Mouse (Mus musculus) intestine, embryonic 14.5 days (tissue): ENCODE data around the gene Sox15. TPM values are rescaled to one million over a fixed set of nuclear protein-coding genes. Genes with fewer than 3 reads are reported as not detected.
A peak's percentile ranks its signal among the peaks of the same experiment; 100 is the strongest.

ENCODE experiments used
- ATAC-seq: fragments of 200-750 bp; cut with Nextera tagmentation; replicated peaks from 2 replicates; pipeline ENCODE4 v1.8.0; 2017; ENCODE audit warnings: low read depth, moderate number of reproducible peaks, moderate TSS enrichment, moderate library complexity; ENCODE audit not compliant: low FRiP score, low TSS enrichment
- DNase-seq: peaks from one replicate; pipeline ENCODE4 v3.0.0-alpha.2; 2018; ENCODE audit warnings: low spot score
- H3K27ac ChIP-seq: fragments of 300-500 bp; sonication (generic); 2 replicates; pipeline ENCODE4 v1.5.1; 2014; ENCODE audit warnings: low read depth, mild to moderate bottlenecking, control low read depth
- H3K27me3 ChIP-seq: fragments of 300-500 bp; sonication (generic); replicated peaks from 2 replicates; pipeline ENCODE4 v1.6.1; 2014; ENCODE audit warnings: low read length, control low read depth; ENCODE audit not compliant: control insufficient read depth, insufficient read depth
- H3K36me3 ChIP-seq: fragments of 300-500 bp; sonication (generic); 2 replicates; pipeline ENCODE4 v1.6.1; 2014; ENCODE audit warnings: low read length, control low read depth; ENCODE audit not compliant: control insufficient read depth, insufficient read depth
- H3K4me1 ChIP-seq: fragments of 300-500 bp; sonication (generic); replicated peaks from 2 replicates; pipeline ENCODE4 v1.6.1; 2014; ENCODE audit warnings: low read length, control low read depth, mixed read lengths; ENCODE audit not compliant: control insufficient read depth, insufficient read depth
- H3K4me2 ChIP-seq: fragments of 300-500 bp; sonication (generic); 2 replicates; pipeline ENCODE4 v1.6.1; 2014; ENCODE audit warnings: low read length
- H3K4me3 ChIP-seq: fragments of 300-500 bp; sonication (generic); 2 replicates; pipeline ENCODE4 v1.5.1; 2014; ENCODE audit warnings: low read depth, low read length, control low read depth, mixed read lengths
- H3K9ac ChIP-seq: fragments of 300-500 bp; sonication (generic); 2 replicates; pipeline ENCODE4 v1.6.1; 2014; ENCODE audit warnings: mild to moderate bottlenecking, low read length
- H3K9me3 ChIP-seq: fragments of 300-500 bp; sonication (generic); 2 replicates; pipeline ENCODE4 v1.6.1; 2016; ENCODE audit warnings: low read length, control low read depth; ENCODE audit not compliant: control insufficient read depth
- WGBS: fragments of 180-500 bp; shearing (Covaris S2); extraction: QIAGEN DNeasy Blood & Tissue Kit; methylation state at CpG from one replicate; pipeline ENCODE4 v1.1.7; 2014; 5-methylcytosine and 5-hydroxymethylcytosine counted together
- polyA plus RNA-seq: library from polyadenylated mRNA; unstranded; fragments of >200 nt; fragmentation: Nextera tagmentation; extraction: Ambion mirVana; gene quantifications from 2 replicates; pipeline ENCODE4 v1.2.1, GENCODE M21; 2014

Gene Sox15
- polyA plus RNA-seq, 1 experiment from 2014 or later, result 0.35 TPM

DNA sequence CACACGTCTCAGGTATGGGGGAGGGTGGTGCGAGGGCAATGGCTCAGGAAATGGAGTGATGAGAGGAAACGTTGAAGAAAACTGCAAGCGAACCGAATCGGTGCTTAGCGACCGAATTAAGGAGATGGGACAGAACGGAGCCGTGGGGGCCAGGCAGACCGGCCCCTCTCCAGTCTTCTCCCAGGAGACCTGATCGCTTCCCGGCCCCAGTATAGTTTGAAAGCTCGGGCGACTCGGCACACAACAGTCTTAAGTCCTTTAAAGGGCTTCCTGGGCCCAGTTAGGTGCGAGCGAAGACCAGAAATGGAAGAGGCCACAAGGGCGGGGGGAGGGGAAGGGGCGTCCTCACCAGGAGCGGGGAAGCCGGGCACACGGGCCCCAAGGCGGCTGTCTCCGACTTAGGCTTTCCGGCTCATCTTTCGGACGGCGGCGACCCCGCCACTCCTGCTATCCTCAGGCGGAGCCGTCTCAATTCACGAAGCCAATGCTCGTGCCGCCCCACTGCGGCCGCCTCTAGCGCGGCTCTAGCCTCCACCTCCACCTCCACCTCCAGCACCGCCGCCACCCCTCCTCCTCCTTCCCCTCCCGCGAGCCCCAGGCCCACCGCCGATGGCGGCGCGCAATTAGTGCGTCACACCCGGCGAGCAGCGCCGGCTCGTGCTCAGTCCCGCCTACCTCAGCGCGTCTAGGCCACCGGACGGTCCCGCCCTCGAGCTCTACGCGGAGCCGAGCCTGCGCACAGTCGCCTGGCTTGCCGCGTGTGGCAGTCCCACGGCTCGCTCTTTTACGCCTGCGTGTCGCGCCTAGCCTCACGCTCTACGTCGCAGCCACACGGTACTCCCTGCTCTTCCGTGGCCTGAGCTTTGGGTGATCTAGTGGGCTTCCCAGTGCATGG lies 26.4 kb downstream of the Sox15 start, which contains the start of gene Senp3:
Gene Senp3, minus strand, starts transcription at position 771 of the 895 bp plus-strand sequence.
- Histone ChIP-seq H3K9ac (peak within 1 kb of the TSS; percentile 78), H3K4me2 (peak within 1 kb of the TSS; percentile 92), H3K9me3 (no peaks in the 10 kb centered on the region), H3K27ac (peak within 1 kb of the TSS; percentile 92), H3K27me3 (no peaks in the 10 kb centered on the region), H3K4me3 (peak within 1 kb of the TSS; percentile 86), H3K4me1 (peaks cover 29% of the 10 kb centered on the region), H3K36me3 (peaks cover 32% of the 10 kb centered on the region)
- under 1% methylated on average over 78 of the region's 80 CpGs for WGBS
- ATAC-seq (peak; percentile 94), DNase-seq (peak; percentile 98)

DNA sequence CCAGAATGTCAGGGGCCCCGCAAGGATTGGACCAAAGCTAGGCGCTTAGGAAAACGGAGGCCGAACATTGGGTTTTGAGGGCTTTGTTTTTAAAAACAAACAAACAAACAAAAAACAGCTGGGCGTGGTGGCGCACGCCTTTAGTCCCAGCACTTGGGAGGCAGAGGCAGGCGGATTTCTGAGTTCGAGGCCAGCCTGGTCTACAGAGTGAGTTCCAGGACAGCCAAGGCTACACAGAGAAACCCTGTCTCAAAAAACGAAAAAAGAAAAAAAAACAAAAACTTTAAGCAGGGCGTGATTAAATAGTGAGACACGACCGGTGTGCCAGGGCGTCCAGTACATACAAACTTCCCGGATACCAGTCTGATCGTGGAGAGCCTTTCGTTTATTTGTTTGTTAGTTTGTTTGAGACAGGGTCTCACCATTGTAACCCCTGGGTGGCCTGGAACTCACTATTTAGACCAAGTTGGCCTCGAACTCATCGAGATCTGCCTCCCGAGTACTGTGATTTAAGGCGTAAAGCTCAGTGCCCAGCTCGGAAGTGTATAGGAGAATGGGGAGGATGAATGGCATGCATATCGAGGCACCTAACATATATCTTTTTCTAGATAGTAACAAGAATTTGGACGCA lies 27.2 kb downstream of the Sox15 start:
- ATAC-seq, result peak; percentile 10; the same call in 1 of the 2 replicates
- H3K4me1 ChIP-seq, result peaks cover 30% of the 10 kb centered on the region
- 25% methylated on average over 24 of the region's 24 CpGs for WGBS

DNA sequence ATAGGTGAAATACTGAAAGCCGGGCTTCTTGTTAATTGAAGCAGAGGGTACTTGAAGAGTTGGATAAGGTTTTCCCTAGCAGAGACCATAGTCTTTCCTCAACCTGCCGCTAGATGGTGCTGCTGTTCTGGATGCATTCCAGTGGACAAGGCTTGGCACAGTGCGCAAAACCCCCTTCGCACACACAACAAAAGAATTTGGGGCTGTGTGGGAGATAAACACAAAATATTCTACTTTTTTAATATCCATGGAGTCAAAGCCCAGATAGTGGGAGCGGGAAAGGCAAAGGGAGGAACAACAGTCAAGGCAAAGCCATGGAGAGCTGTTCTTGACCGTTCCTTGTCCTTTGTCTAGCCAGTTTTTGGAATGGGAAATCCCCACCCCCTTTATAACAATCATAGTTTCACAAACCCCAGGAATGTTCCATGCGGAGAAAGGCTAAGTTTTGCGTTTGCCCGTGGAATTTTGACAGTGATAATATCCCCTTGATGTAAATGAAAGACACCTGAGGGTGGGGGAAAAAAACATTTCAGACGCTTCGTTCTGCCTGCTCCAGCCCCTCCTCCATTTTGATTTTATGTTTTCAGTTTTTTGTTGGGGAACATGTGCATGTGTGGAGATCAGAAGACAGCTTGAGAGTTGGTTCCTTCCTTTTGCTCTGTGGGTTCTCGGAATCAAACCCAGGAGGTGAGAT lies 27.9 kb downstream of the Sox15 start:
- Histone ChIP-seq H3K27ac (peak overlapping the region; percentile 92), H3K36me3 (peaks cover 19% of the 10 kb centered on the region), H3K4me3 (peak overlapping the region; percentile 15), H3K4me2 (peak overlapping the region; percentile 92), H3K9me3 (no peaks in the 10 kb centered on the region), H3K9ac (peak overlapping the region; percentile 44), H3K4me1 (peaks cover 30% of the 10 kb centered on the region), H3K27me3 (no peaks in the 10 kb centered on the region)
- ATAC-seq (0 out of 2 replicates have a peak, but pooled peaks have one; percentile 28), DNase-seq (peak; percentile 96)
- 17% methylated on average over 12 of the region's 12 CpGs for WGBS

More for the DNA sequence above, 27.2 kb downstream of the Sox15 start:
- H3K27me3 ChIP-seq, result no peaks in the 10 kb centered on the region
- peak overlapping the region; percentile 78 for H3K9ac ChIP-seq
- peak overlapping the region; percentile 92 for H3K4me2 ChIP-seq
- no peaks in the 10 kb centered on the region for H3K9me3 ChIP-seq
- peaks cover 24% of the 10 kb centered on the region for H3K36me3 ChIP-seq
- no peak for DNase-seq
- peak overlapping the region; percentile 92 for H3K27ac ChIP-seq
- H3K4me3 ChIP-seq, result peak overlapping the region; percentile 86

DNA sequence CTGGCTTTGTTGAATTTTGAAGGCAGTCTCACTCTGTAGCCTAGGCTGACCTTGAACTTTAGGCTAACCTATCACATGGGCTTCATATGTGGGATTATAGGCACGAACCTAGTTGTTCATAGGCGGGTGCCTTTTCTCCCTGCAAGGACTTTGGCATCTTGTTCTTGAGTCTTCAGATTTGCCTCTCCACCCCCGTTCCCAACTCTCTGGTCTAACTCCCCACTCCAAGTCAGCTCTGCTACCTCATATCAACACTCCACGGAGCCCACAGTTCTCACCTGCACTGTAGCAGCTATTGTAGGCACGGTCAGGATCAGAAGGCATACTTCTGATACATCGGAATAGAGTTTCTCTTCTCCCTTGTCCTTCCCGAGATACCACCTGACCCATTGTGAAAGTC lies 28.5 kb downstream of the Sox15 start:
- Histone ChIP-seq H3K9ac (no peak overlapping the region; the same call in 1 of the 2 replicates), H3K4me3 (no peak overlapping the region), H3K9me3 (no peaks in the 10 kb centered on the region), H3K4me1 (peaks cover 30% of the 10 kb centered on the region), H3K36me3 (peaks cover 13% of the 10 kb centered on the region), H3K4me2 (peak overlapping the region; percentile 92; the same call in 1 of the 2 replicates), H3K27me3 (no peaks in the 10 kb centered on the region), H3K27ac (0 out of 2 replicates have a peak overlapping the region, but pooled peaks have one; percentile 92)
- no peak for ATAC-seq
- no peak for DNase-seq
- 82% methylated on average over 7 of the region's 7 CpGs for WGBS

DNA sequence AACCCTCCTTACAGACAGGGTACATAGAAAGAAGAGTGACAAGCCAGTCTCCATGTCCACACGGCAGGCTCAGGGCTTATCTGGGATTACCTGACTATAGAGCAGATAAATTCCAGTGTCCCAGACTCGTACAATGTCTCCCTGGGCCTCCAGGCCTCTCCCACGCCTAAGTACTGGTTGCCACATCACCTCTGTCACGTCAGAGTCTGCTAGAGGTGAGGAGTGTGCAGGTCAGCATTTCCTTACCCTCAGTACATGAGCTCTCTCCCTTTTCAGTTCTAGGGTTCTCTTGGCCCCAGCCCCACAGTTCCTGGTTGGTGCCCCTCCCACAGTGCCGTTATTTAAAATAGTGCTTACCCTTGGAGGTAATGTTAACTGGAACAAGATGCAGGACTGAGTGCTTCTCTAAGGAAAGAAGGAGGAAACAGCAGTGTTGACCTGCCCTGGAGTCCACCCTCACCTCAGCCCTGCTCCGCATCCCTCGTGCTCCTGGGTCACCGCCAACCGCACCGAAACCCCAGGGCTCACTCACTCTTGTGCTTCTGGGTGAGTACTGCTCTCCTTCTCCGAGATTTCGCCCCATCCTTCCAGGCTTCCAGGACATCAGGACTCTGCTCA lies 29.1 kb downstream of the Sox15 start:
- DNase-seq (no peak), ATAC-seq (no peak)
- no peak overlapping the region for H3K4me3 ChIP-seq
- H3K9ac ChIP-seq, result no peak overlapping the region
- 89% methylated on average over 12 of the region's 12 CpGs for WGBS
- no peak overlapping the region for H3K4me2 ChIP-seq
- peaks cover 9% of the 10 kb centered on the region for H3K36me3 ChIP-seq
- no peaks in the 10 kb centered on the region for H3K9me3 ChIP-seq
- H3K4me1 ChIP-seq, result peaks cover 27% of the 10 kb centered on the region
- no peaks in the 10 kb centered on the region for H3K27me3 ChIP-seq
- no peak overlapping the region for H3K27ac ChIP-seq

DNA sequence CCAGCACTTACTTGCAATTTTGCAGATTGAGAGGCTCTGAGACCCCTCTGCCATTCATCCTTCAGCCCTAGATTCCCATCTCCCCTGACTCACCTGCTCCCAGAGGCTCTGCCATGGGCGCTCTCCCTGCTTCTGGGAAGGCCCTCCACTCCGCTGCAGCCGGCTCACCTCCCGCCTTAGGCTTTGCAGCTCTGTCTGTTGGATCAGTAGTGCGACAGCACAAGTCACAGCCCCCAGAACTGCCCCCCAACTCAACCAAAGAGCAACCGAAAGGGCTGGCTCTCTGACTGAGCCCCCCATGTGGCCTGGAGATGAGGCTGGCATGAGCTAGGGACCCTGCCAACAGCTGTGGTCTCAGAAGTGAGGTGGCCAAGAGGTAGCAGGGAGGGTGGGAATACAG lies 29.8 kb downstream of the Sox15 start:
- H3K27me3 ChIP-seq, result no peaks in the 10 kb centered on the region
- no peak for ATAC-seq
- no peak overlapping the region for H3K4me2 ChIP-seq
- no peak overlapping the region for H3K4me3 ChIP-seq
- peaks cover 26% of the 10 kb centered on the region for H3K4me1 ChIP-seq
- 85% methylated on average over 6 of the region's 6 CpGs for WGBS
- no peak overlapping the region for H3K27ac ChIP-seq
- no peak overlapping the region for H3K9ac ChIP-seq
- no peak for DNase-seq
- H3K36me3 ChIP-seq, result peaks cover 4% of the 10 kb centered on the region; the same call in 1 of the 2 replicates
- H3K9me3 ChIP-seq, result no peaks in the 10 kb centered on the region

DNA sequence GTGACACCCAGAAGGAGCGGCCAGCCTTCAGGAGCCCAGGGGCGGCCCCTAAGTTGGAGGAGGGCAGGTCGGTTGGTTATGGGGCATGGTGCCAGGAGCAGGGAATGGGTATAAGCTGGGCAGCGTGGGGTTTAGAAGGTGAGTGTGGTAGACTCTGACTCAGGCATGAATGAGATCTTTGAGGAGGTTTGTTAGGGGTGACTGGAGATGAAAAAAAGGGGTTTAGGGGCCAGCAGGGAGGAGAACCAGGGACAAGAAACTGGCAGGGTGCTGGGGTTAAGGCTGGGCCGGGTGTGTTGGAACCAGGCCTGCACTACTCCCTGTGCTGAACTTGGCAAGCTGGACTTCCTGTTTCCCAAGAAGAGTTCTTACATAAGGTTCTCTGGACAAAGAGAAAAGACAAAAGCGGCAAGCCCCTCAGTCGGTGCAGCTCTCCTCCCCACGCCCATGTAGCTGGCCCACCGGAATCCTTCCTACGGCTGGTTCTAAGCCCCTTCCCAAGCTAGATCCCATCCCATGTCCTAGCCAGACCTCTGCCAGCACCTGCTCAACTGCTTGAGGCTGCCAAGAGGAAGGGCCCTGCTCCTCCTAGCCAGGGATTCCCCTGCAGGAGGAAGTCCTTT lies 30.5 kb downstream of the Sox15 start, which contains the start of gene Tnfsf13:
Gene Tnfsf13, minus strand, starts transcription at position 259 of the 623 bp plus-strand sequence.
- peak; percentile 59 for DNase-seq
- Histone ChIP-seq H3K27ac (no peak within 1 kb of the TSS; the same call in 1 of the 2 replicates), H3K9ac (no peak within 1 kb of the TSS), H3K4me1 (peaks cover 23% of the 10 kb centered on the region), H3K4me3 (no peak within 1 kb of the TSS), H3K27me3 (no peaks in the 10 kb centered on the region), H3K4me2 (no peak within 1 kb of the TSS), H3K36me3 (no peaks in the 10 kb centered on the region), H3K9me3 (no peaks in the 10 kb centered on the region)
- no peak for ATAC-seq
- 72% methylated on average over 10 of the region's 10 CpGs for WGBS
